Mouse (Mus musculus) A20 (cell line): ENCODE results near the gene Gm12355.

Source experiments
- DNase-seq: peaks from one replicate; pipeline ENCODE4 v3.0.0-alpha.2; 2011; ENCODE audit warnings: low read depth, low spot score

Gene Gm12355

GRCm38 (mm10) chr11:98602090-98602690 lies 23.3 kb downstream of the Gm12355 start:
- DNase-seq = peak; percentile 77

GRCm38 (mm10) chr11:98599291-98599690 lies 26.2 kb downstream of the Gm12355 start:
- DNase-seq = no peak

- no peak for DNase-seq
Observed at GRCm38 (mm10) chr11:98598851-98599290, 26.6 kb downstream of the Gm12355 start.

- DNase-seq = no peak
Observed at GRCm38 (mm10) chr11:98597991-98598390, 27.5 kb downstream of the Gm12355 start, which contains the start of gene Lrrc3c. Gene Lrrc3c (plus strand): TSS chr11:98598291.

GRCm38 (mm10) chr11:98597363-98597762 lies 28.1 kb downstream of the Gm12355 start:
- DNase-seq = peak; percentile 77

GRCm38 (mm10) chr11:98595955-98596354 lies 29.5 kb downstream of the Gm12355 start:
- DNase-seq = no peak

- DNase-seq = no peak
Observed at GRCm38 (mm10) chr11:98595473-98595872, 30.0 kb downstream of the Gm12355 start.

- DNase-seq = peak; percentile 14
Observed at GRCm38 (mm10) chr11:98595021-98595420, 30.4 kb downstream of the Gm12355 start.

- no peak for DNase-seq
Observed at GRCm38 (mm10) chr11:98590548-98591445, 34.7 kb downstream of the Gm12355 start.

- no peak for DNase-seq
Observed at GRCm38 (mm10) chr11:98589306-98589705, 36.2 kb downstream of the Gm12355 start.

GRCm38 (mm10) chr11:98588833-98589281 lies 36.6 kb downstream of the Gm12355 start:
- DNase-seq = no peak

GRCm38 (mm10) chr11:98587684-98588546 lies 37.5 kb downstream of the Gm12355 start:
- DNase-seq = peak; percentile 87

- peak; percentile 98 for DNase-seq
Observed at GRCm38 (mm10) chr11:98586892-98587563, 38.4 kb downstream of the Gm12355 start, which contains the start of gene Ormdl3. Gene Ormdl3 (minus strand): TSS chr11:98587368.

- no peak for DNase-seq
Observed at GRCm38 (mm10) chr11:98586087-98586891, 39.2 kb downstream of the Gm12355 start.

- DNase-seq = no peak
Observed at GRCm38 (mm10) chr11:98584629-98585177, 40.8 kb downstream of the Gm12355 start.

GRCm38 (mm10) chr11:98584146-98584545 lies 41.3 kb downstream of the Gm12355 start:
- DNase-seq = no peak

GRCm38 (mm10) chr11:98583571-98583970 lies 41.9 kb downstream of the Gm12355 start:
- peak; percentile 31 for DNase-seq

- no peak for DNase-seq
Observed at GRCm38 (mm10) chr11:98583265-98583552, 42.3 kb downstream of the Gm12355 start.

- no peak for DNase-seq
Observed at GRCm38 (mm10) chr11:98582551-98583264, 42.8 kb downstream of the Gm12355 start.
